ENCODE assay signal across 8 mouse cellular contexts in the genomic region with DNA sequence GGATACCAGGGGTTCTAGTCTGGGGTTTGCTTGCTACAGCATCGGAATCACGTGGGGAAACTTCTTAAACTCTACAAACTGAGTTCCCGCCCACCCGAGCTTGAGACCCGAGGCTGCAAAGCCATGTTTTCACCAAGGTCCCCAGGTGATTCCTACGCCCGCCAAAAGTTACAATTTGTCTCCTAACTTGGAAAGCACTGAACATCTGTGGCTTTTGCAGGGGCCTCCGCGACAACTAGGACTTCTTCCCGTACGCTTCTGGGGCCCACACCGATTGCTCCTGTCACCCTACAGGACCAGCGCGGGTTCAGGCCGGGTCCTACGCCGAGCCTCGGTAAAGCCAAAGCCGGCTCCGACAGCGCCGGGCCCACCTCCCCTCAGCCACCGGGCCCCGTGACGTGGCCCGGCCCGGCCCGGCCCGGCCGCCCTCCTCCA. TPM values are rescaled to one million over a fixed set of nuclear protein-coding genes. Genes with fewer than 3 reads are reported as not detected.
DNase-seq lines count a peak whose midpoint lies in the region; ATAC-seq and TF ChIP-seq lines count a peak whose summit lies in the region.

No protein-coding gene starts in this region.

- TF ChIP-seq EP300 in ES-Bruce4 (IDR thresholded peaks at IDR 0.05; ENCODE audit: insufficient read depth, low read depth, low read length) = no peak

- H3K4me2 ChIP-seq in heart, embryonic 12.5 days = peak overlapping the region; percentile 73
- H3K4me2 ChIP-seq in limb, embryonic 13.5 days (replicated peaks) = peak overlapping the region; percentile 68
- peak overlapping the region; percentile 75 for H3K4me2 ChIP-seq in neural tube, embryonic 14.5 days (ENCODE audit: low read depth, low read length)

- peak overlapping the region; percentile 95 for H3K9ac ChIP-seq in heart, embryonic 12.5 days
- H3K9ac ChIP-seq in ES-Bruce4 (ENCODE audit: low read depth, poor library complexity, severe bottlenecking) = peak overlapping the region; percentile 84
- peak overlapping the region; percentile 97 for H3K9ac ChIP-seq in limb, embryonic 13.5 days
- peak overlapping the region; percentile 69 for H3K9ac ChIP-seq in neural tube, embryonic 14.5 days (replicated peaks; ENCODE audit: low read depth, low read length)

- H3K36me3 ChIP-seq in heart, embryonic 12.5 days = no peaks in the 10 kb centered on the region
- H3K36me3 ChIP-seq in ES-Bruce4 (ENCODE audit: control insufficient read depth, insufficient read depth, low read length, poor library complexity, severe bottlenecking) = no peaks in the 10 kb centered on the region
- H3K36me3 ChIP-seq in erythroblast, embryonic 14.5 days (ENCODE audit: control insufficient read depth) = no peaks in the 10 kb centered on the region; the same call in 1 of the 2 replicates
- no peaks in the 10 kb centered on the region for H3K36me3 ChIP-seq in limb, embryonic 13.5 days
- no peaks in the 10 kb centered on the region for H3K36me3 ChIP-seq in neural tube, embryonic 14.5 days (ENCODE audit: control insufficient read depth, insufficient read depth, low read length)

- no peak for DNase-seq in heart, adult 11 months
- DNase-seq in adrenal gland, postnatal 10 days = no peak
- DNase-seq in frontal cortex, postnatal 10 days (ENCODE audit: low spot score in 2 of 2) = no peak

- peak overlapping the region; percentile 71 for H3K27ac ChIP-seq in heart, embryonic 12.5 days (ENCODE audit: poor library complexity, severe bottlenecking)
- H3K27ac ChIP-seq in ES-Bruce4 (ENCODE audit: insufficient read depth, low read length) = no peak overlapping the region
- H3K27ac ChIP-seq in limb, embryonic 13.5 days = peak overlapping the region; percentile 88
- peak overlapping the region; percentile 83 for H3K27ac ChIP-seq in neural tube, embryonic 14.5 days (ENCODE audit: low read depth, low read length)

- 1% methylated on average over 28 of the region's 30 CpGs for WGBS in heart, embryonic 12.5 days
- under 1% methylated on average over 30 of the region's 30 CpGs for WGBS in limb, embryonic 13.5 days
- WGBS in neural tube, embryonic 14.5 days = 1% methylated on average over 30 of the region's 30 CpGs

- peaks cover 15% of the 10 kb centered on the region for H3K4me1 ChIP-seq in heart, embryonic 12.5 days (replicated peaks)
- no peaks in the 10 kb centered on the region for H3K4me1 ChIP-seq in ES-Bruce4 (ENCODE audit: control insufficient read depth, insufficient read depth, low read length)
- peaks cover 33% of the 10 kb centered on the region for H3K4me1 ChIP-seq in erythroblast, embryonic 14.5 days (ENCODE audit: control insufficient read depth)
- peaks cover 17% of the 10 kb centered on the region for H3K4me1 ChIP-seq in limb, embryonic 13.5 days
- peaks cover 9% of the 10 kb centered on the region; the same call in 1 of the 2 replicates for H3K4me1 ChIP-seq in neural tube, embryonic 14.5 days (ENCODE audit: control insufficient read depth, insufficient read depth, low read length)

- no peaks in the 10 kb centered on the region for H3K9me3 ChIP-seq in heart, embryonic 12.5 days (replicated peaks)
- H3K9me3 ChIP-seq in ES-Bruce4 (replicated peaks; ENCODE audit: control insufficient read depth, insufficient read depth, low read length, poor library complexity, severe bottlenecking) = no peaks in the 10 kb centered on the region
- H3K9me3 ChIP-seq in erythroblast, embryonic 14.5 days (ENCODE audit: control insufficient read depth, low read length) = no peaks in the 10 kb centered on the region
- H3K9me3 ChIP-seq in limb, embryonic 13.5 days = no peaks in the 10 kb centered on the region
- H3K9me3 ChIP-seq in neural tube, embryonic 14.5 days (ENCODE audit: control insufficient read depth, low read length) = no peaks in the 10 kb centered on the region

- no peaks in the 10 kb centered on the region for H3K27me3 ChIP-seq in heart, embryonic 12.5 days (replicated peaks)
- H3K27me3 ChIP-seq in ES-Bruce4 (ENCODE audit: control insufficient read depth, insufficient read depth, low read length, poor library complexity, severe bottlenecking) = no peaks in the 10 kb centered on the region
- no peaks in the 10 kb centered on the region for H3K27me3 ChIP-seq in erythroblast, embryonic 14.5 days (ENCODE audit: control insufficient read depth)
- H3K27me3 ChIP-seq in limb, embryonic 13.5 days = no peaks in the 10 kb centered on the region
- no peaks in the 10 kb centered on the region for H3K27me3 ChIP-seq in neural tube, embryonic 14.5 days (ENCODE audit: control insufficient read depth, insufficient read depth, low read length)

- no peak for TF ChIP-seq POLR2A in ES-Bruce4 (IDR thresholded peaks at IDR 0.05; ENCODE audit: insufficient read depth, low read length)

- no peak for TF ChIP-seq CTCF in ES-Bruce4 (IDR thresholded peaks at IDR 0.05; ENCODE audit: low read depth, low read length)

- peak overlapping the region; percentile 94 for H3K4me3 ChIP-seq in heart, embryonic 12.5 days
- peak overlapping the region; percentile 74 for H3K4me3 ChIP-seq in ES-Bruce4 (ENCODE audit: low read depth, low read length)
- peak overlapping the region; percentile 95 for H3K4me3 ChIP-seq in erythroblast, embryonic 14.5 days (replicated peaks)
- H3K4me3 ChIP-seq in limb, embryonic 13.5 days = peak overlapping the region; percentile 92
- peak overlapping the region; percentile 93 for H3K4me3 ChIP-seq in neural tube, embryonic 14.5 days (ENCODE audit: low read depth, low read length)

- peak; percentile 55 for ATAC-seq in heart, embryonic 12.5 days (ENCODE audit: insufficient number of reproducible peaks, low FRiP score)
- no peak; the same call in 1 of the 2 replicates for ATAC-seq in limb, embryonic 13.5 days (ENCODE audit: low FRiP score, low read depth)
- peak; percentile 73; the same call in 1 of the 2 replicates for ATAC-seq in neural tube, embryonic 14.5 days (ENCODE audit: low read depth)

RNA-seq across cellular contexts. Expression of a gene that starts 0.5 kb away (rescaled TPM):
- 75.6 and 76.6 TPM in 2 replicates for polyA plus RNA-seq in heart, embryonic 12.5 days (2016; fragmentation: Nextera tagmentation; extraction: Ambion mirVana)
- 135 and 156 TPM in 2 replicates for polyA plus RNA-seq in ES-Bruce4 (2011; ENCODE audit: insufficient read depth, insufficient read length, low read depth, missing spikeins)
- 0.52 and 0.77 TPM in 2 replicates for polyA plus RNA-seq in erythroblast, embryonic 14.5 days (2012)
- 110 and 111 TPM in 2 replicates for polyA plus RNA-seq in limb, embryonic 13.5 days (2015; fragmentation: Nextera tagmentation; extraction: Ambion mirVana)
- polyA plus RNA-seq in neural tube, embryonic 14.5 days (2014; fragmentation: Nextera tagmentation; extraction: Ambion mirVana) = 66.1 and 87.0 TPM in 2 replicates
- total RNA-seq in adrenal gland, postnatal 10 days (2021) = 10 to 100 TPM; 75.6 to 76.5 TPM

RNA-seq across cellular contexts. Expression of a gene that starts 0.5 kb away (rescaled TPM):
- polyA plus RNA-seq in heart, embryonic 12.5 days (2016; fragmentation: Nextera tagmentation; extraction: Ambion mirVana) = 2.5 and 3.0 TPM in 2 replicates
- 19.9 and 28.4 TPM in 2 replicates for polyA plus RNA-seq in ES-Bruce4 (2011; ENCODE audit: insufficient read depth, insufficient read length, low read depth, missing spikeins)
- not detected in 2 replicates for polyA plus RNA-seq in erythroblast, embryonic 14.5 days (2012)
- 3.4 and 5.2 TPM in 2 replicates for polyA plus RNA-seq in limb, embryonic 13.5 days (2015; fragmentation: Nextera tagmentation; extraction: Ambion mirVana)
- 37.3 and 52.7 TPM in 2 replicates for polyA plus RNA-seq in neural tube, embryonic 14.5 days (2014; fragmentation: Nextera tagmentation; extraction: Ambion mirVana)
- total RNA-seq in adrenal gland, postnatal 10 days (2021) = 1 to 10 TPM; 6.6 to 8.1 TPM

Comparison
In these comparisons a context has a peak if more than half of its experiments do, and no peak if none do; other contexts are left out.
1. RNA of a gene that starts 0.5 kb away (polyA plus RNA-seq): 135 to 156 TPM in ES-Bruce4, 110 to 111 TPM in limb, embryonic 13.5 days, 75.6 to 76.6 TPM in heart, embryonic 12.5 days and 66.1 to 87.0 TPM in neural tube, embryonic 14.5 days; 0.52 to 0.77 TPM in erythroblast, embryonic 14.5 days; every median in the first group is over 10 times any median in the second.
2. Peak in every context shown above with its lines, with median percentiles within 50 percentile points of each other: H3K4me2 ChIP-seq, H3K4me3 ChIP-seq and H3K9ac ChIP-seq.